Mouse (Mus musculus) heart, embryonic 10.5 days (tissue): ENCODE results near the gene Abtb2. TPM values are rescaled to one million over a fixed set of nuclear protein-coding genes. Genes with fewer than 3 reads are reported as not detected.

Experiments
- DNase-seq: peaks from one replicate; pipeline ENCODE4 v3.0.0-alpha.2; 2017; ENCODE audit warnings: low spot score
- H3K27ac ChIP-seq: fragments of 300-500 bp; sonication (generic); 2 replicates; pipeline ENCODE4 v1.5.1; 2016; ENCODE audit warnings: mild to moderate bottlenecking
- H3K27me3 ChIP-seq: fragments of 300-500 bp; sonication (generic); 2 replicates; pipeline ENCODE4 v1.6.1; 2016; ENCODE audit warnings: mild to moderate bottlenecking; ENCODE audit not compliant: poor library complexity, insufficient read depth, severe bottlenecking
- H3K36me3 ChIP-seq: fragments of 300-500 bp; sonication (generic); 2 replicates; pipeline ENCODE4 v1.6.1; 2016; ENCODE audit warnings: mild to moderate bottlenecking, moderate library complexity
- H3K4me1 ChIP-seq: fragments of 300-500 bp; sonication (generic); 2 replicates; pipeline ENCODE4 v1.6.1; 2016; ENCODE audit warnings: mild to moderate bottlenecking
- H3K4me3 ChIP-seq: fragments of 300-500 bp; sonication (generic); 2 replicates; pipeline ENCODE4 v1.5.1; 2016; ENCODE audit warnings: mild to moderate bottlenecking, moderate library complexity
- H3K9me3 ChIP-seq: fragments of 300-500 bp; sonication (generic); 2 replicates; pipeline ENCODE4 v1.6.1; 2016; ENCODE audit warnings: mild to moderate bottlenecking, moderate library complexity
- WGBS: fragments of 180-500 bp; shearing (Covaris S2); methylation state at CpG from one replicate; pipeline ENCODE4 v1.1.7; 2016; 5-methylcytosine and 5-hydroxymethylcytosine counted together
- polyA plus RNA-seq: library from polyadenylated mRNA; unstranded; fragments of >200 nt; fragmentation: Nextera tagmentation; extraction: Ambion mirVana; gene quantifications from 2 replicates; pipeline ENCODE4 v1.2.1, GENCODE M21; 2016

Abtb2 gene
- polyA plus RNA-seq, 1 experiment from 2014 or later, result 19.0 TPM

DNA sequence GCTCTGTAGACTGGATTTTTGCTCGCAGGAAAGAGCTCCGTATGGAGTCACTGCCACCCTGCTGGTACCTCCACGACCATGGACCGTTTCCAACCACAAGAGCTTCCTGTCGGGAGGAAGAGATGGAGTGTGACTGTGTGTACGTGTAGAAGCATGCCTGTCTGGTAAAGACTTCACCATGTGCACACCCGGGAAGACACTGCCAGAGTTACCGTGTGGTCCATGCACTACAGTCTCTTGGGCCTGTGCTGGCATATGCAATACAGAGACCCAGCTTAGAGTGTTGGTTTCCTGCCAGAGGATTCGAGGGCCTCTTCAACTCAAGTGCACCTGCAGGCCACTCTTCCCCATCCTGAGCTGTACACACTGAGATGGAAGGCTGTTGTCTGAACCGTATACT is 41.8 kb downstream of the Abtb2 start:
- no peak overlapping the region for H3K4me3 ChIP-seq
- peaks cover 59% of the 10 kb centered on the region for H3K4me1 ChIP-seq
- H3K27ac ChIP-seq, result peak overlapping the region; percentile 24; the same call in 1 of the 2 replicates
- no peaks in the 10 kb centered on the region for H3K27me3 ChIP-seq
- H3K36me3 ChIP-seq, result peaks cover 3% of the 10 kb centered on the region; the same call in 1 of the 2 replicates
- DNase-seq, result no peak
- WGBS, result 66% methylated on average over 10 of the region's 10 CpGs
- no peaks in the 10 kb centered on the region for H3K9me3 ChIP-seq

- whole genome bisulfite sequencing, result 68% methylated on average over 1 of the region's 1 CpGs
- Histone ChIP-seq H3K4me1 (peaks cover 59% of the 10 kb centered on the region), H3K9me3 (no peaks in the 10 kb centered on the region), H3K36me3 (peaks cover 3% of the 10 kb centered on the region; the same call in 1 of the 2 replicates), H3K4me3 (no peak overlapping the region), H3K27me3 (no peaks in the 10 kb centered on the region), H3K27ac (peak overlapping the region; percentile 39; the same call in 1 of the 2 replicates)
- DNase-seq, result no peak
These were observed 42.8 kb downstream of the Abtb2 start for GRCm38 (mm10) chr2:103608947-103609346.

GRCm38 (mm10) chr2:103609499-103609898 is 43.4 kb downstream of the Abtb2 start:
- peaks cover 59% of the 10 kb centered on the region for H3K4me1 ChIP-seq
- peaks cover 3% of the 10 kb centered on the region; the same call in 1 of the 2 replicates for H3K36me3 ChIP-seq
- no peaks in the 10 kb centered on the region for H3K27me3 ChIP-seq
- H3K9me3 ChIP-seq, result no peaks in the 10 kb centered on the region
- no peak overlapping the region for H3K4me3 ChIP-seq
- 41% methylated on average over 3 of the region's 3 CpGs for WGBS
- H3K27ac ChIP-seq, result peak overlapping the region; percentile 39; the same call in 1 of the 2 replicates
- no peak for DNase-seq

DNA sequence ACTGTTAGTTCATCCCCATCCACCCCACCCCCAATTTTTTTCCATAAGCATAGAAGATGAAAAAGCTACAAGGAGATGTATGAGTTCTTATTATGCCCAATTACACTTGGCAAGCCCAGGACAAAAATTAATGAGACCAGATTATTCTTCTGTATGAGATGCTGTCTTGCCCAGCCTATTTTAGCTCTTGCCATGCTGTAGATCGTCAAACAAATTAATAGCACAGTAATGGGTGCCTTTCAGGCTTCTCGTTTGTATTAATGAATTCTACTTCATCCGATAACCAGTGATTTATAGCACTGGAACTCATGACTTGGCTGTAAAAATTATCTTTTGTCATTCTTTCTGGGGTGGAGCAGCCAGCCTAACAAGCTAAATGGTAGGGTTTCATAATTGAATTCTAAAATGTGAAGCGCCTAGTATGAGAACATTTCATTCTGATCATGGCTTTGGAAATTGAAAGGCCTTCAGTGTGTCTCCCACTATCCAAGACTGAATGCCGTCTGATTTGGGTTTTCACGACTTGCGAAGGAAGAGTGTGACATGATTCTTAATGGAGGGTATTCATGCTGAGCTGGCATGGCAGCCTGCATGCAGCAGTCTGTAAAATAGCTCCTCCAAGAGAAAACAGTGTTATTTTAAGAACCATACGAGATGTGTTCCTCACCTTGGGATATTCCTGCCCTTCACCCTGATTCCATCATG is 44.9 kb downstream of the Abtb2 start:
- H3K27ac ChIP-seq, result no peak overlapping the region
- H3K9me3 ChIP-seq, result no peaks in the 10 kb centered on the region
- H3K36me3 ChIP-seq, result peaks cover 3% of the 10 kb centered on the region; the same call in 1 of the 2 replicates
- no peak for DNase-seq
- no peak overlapping the region for H3K4me3 ChIP-seq
- H3K27me3 ChIP-seq, result no peaks in the 10 kb centered on the region
- H3K4me1 ChIP-seq, result peaks cover 47% of the 10 kb centered on the region
- WGBS, result 85% methylated on average over 8 of the region's 8 CpGs

DNA sequence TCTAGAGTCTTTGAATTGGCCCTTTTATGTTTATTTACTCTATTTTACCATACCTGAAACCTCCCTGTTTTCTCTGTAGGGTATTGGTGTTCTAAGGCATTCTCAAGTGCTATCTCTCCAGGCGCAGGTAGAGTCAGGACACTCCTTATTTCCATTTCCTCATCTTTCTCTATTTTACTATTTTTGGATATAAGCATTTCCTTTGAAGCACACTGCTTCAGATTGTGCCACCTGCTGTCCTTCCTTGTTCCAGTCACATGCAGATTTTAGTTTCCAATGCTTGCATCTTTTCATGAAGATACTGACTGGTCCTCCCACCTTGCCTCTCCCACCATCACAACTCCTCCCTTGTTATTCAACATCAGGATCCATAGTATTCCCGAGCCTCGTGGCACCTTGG is 47.8 kb downstream of the Abtb2 start:
- Histone ChIP-seq H3K9me3 (no peaks in the 10 kb centered on the region), H3K27ac (no peak overlapping the region), H3K36me3 (no peaks in the 10 kb centered on the region), H3K4me1 (peaks cover 46% of the 10 kb centered on the region), H3K27me3 (no peaks in the 10 kb centered on the region), H3K4me3 (no peak overlapping the region)
- DNase-seq, result no peak
- 61% methylated on average over 3 of the region's 3 CpGs for WGBS

DNA sequence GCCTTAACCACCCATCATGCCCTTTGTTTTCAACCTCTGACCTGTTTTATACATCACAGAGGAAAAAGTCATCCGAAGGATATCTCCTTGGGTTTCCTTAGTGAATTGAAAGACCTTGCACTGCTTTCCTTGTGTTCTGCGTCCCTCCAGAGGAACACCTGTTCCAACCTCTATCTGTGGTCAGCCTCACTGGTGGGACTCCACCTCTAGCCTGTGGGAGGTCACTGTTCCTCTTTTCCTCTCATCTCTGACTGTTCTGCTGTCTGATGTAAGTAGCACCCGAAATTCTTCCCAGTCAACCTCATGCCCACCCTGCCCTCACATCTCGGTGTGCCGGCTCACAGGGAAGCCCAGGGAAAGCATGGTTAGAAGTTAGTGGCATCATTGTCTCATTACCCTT is 48.9 kb downstream of the Abtb2 start:
- Histone ChIP-seq H3K9me3 (no peaks in the 10 kb centered on the region), H3K27me3 (no peaks in the 10 kb centered on the region), H3K4me1 (peaks cover 36% of the 10 kb centered on the region), H3K4me3 (no peak overlapping the region), H3K36me3 (no peaks in the 10 kb centered on the region), H3K27ac (no peak overlapping the region)
- 88% methylated on average over 5 of the region's 5 CpGs for WGBS
- DNase-seq, result no peak

DNA sequence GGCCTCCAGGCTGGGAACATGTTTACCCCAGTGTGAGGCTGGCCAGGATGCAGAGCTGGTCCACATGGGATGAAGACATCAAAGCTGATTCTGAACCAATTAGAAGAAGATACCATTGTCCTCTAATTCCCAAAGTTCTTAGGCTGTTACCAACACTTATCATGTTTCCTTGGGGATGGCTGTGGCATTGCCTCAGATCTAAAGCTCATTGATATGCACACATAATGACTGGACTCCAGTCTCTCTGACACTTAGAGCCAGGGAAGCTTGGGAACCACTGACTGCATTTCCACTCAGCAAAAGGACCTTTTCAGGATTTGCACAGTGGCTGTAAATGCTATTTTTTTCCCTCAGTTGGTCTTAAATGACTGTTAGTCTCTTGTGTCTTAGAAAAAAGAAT is 52.3 kb downstream of the Abtb2 start:
- no peak for DNase-seq
- no peaks in the 10 kb centered on the region for H3K27me3 ChIP-seq
- no peaks in the 10 kb centered on the region for H3K36me3 ChIP-seq
- no peak overlapping the region for H3K4me3 ChIP-seq
- H3K4me1 ChIP-seq, result peaks cover 49% of the 10 kb centered on the region
- H3K27ac ChIP-seq, result no peak overlapping the region
- H3K9me3 ChIP-seq, result no peaks in the 10 kb centered on the region

DNA sequence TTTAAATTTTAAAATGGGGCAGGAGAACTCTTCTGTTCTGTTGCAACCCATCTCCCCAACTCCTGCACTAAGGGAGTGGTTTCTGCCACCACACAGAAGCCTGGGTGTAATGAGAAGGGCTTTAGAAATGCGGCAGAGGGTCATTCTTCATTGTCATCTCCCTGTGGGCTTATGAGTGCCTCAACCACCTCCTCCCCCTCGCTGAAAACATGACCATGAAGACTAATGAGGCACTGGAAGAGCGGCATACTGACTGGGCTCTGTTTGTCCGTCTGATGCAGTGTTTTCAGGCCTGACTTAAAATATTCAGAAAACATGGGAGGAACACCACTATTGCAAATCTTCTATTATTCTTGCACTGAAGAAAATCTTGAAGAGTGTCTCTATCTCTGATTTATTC is 56.8 kb downstream of the Abtb2 start:
- no peak for DNase-seq
- no peaks in the 10 kb centered on the region for H3K36me3 ChIP-seq
- no peak overlapping the region for H3K27ac ChIP-seq
- 56% methylated on average over 4 of the region's 4 CpGs for WGBS
- H3K4me1 ChIP-seq, result peaks cover 64% of the 10 kb centered on the region
- no peaks in the 10 kb centered on the region for H3K27me3 ChIP-seq
- H3K4me3 ChIP-seq, result no peak overlapping the region
- no peaks in the 10 kb centered on the region for H3K9me3 ChIP-seq

GRCm38 (mm10) chr2:103625349-103625932 is 59.3 kb downstream of the Abtb2 start:
- Histone ChIP-seq H3K4me1 (peaks cover 85% of the 10 kb centered on the region), H3K4me3 (peak overlapping the region; percentile 32), H3K27me3 (no peaks in the 10 kb centered on the region), H3K36me3 (no peaks in the 10 kb centered on the region), H3K9me3 (no peaks in the 10 kb centered on the region), H3K27ac (peak overlapping the region; percentile 62; the same call in 1 of the 2 replicates)
- DNase-seq, result peak; percentile 82
- 13% methylated on average over 7 of the region's 7 CpGs for WGBS

DNA sequence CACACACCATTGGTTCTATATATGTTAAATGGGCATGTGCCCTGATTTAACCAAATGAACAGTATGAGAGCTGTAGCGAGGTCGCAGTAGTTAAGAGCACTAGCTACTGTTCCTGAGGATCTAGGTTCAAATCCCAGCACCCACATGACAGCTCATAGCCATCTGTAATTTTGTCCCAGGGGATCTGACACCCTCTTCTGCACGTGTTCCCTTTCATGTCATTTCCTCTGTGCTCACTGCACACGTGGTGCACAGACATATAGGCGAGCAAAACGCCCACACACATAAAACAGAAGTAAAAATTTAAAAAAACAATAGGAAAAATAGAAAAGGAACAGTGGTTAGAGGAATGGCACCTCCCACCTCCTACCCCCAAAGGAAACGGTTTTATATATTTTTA is 61.0 kb downstream of the Abtb2 start:
- peaks cover 80% of the 10 kb centered on the region for H3K4me1 ChIP-seq
- no peaks in the 10 kb centered on the region for H3K36me3 ChIP-seq
- H3K27me3 ChIP-seq, result no peaks in the 10 kb centered on the region
- no peak for DNase-seq
- no peak overlapping the region for H3K27ac ChIP-seq
- H3K9me3 ChIP-seq, result no peaks in the 10 kb centered on the region
- H3K4me3 ChIP-seq, result no peak overlapping the region
- WGBS, result 80% methylated on average over 7 of the region's 7 CpGs

DNA sequence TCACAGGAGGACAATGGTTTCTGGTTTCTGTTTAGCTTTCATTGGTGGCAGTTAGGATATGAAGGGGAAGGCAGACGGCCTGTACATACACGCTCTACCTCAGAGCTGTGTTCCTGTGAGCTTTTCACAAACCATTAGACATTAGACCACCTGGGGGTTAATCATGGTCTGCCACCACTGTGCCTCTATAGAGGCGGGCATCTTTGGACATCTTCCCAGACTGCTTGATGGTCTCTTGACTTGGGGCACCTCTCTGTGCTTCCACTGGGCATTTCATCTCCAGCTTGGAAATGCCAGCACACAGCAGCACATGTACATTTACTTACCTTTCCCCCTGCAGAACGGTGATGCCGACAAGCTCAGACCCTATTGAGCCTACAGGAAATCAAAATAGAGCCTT is 63.8 kb downstream of the Abtb2 start:
- WGBS, result 63% methylated on average over 5 of the region's 5 CpGs
- no peak overlapping the region for H3K4me3 ChIP-seq

GRCm38 (mm10) chr2:103631293-103631717 is 65.2 kb downstream of the Abtb2 start:
- Histone ChIP-seq H3K27ac (no peak overlapping the region), H3K36me3 (no peaks in the 10 kb centered on the region), H3K4me3 (no peak overlapping the region), H3K9me3 (no peaks in the 10 kb centered on the region), H3K27me3 (no peaks in the 10 kb centered on the region), H3K4me1 (peaks cover 74% of the 10 kb centered on the region)
- DNase-seq, result no peak
- WGBS, result 76% methylated on average over 7 of the region's 7 CpGs

More for the DNA sequence above, 63.8 kb downstream of the Abtb2 start:
- DNase-seq, result no peak
- H3K27ac ChIP-seq, result no peak overlapping the region
- H3K27me3 ChIP-seq, result no peaks in the 10 kb centered on the region
- H3K4me1 ChIP-seq, result peaks cover 84% of the 10 kb centered on the region
- H3K9me3 ChIP-seq, result no peaks in the 10 kb centered on the region
- H3K36me3 ChIP-seq, result no peaks in the 10 kb centered on the region

DNA sequence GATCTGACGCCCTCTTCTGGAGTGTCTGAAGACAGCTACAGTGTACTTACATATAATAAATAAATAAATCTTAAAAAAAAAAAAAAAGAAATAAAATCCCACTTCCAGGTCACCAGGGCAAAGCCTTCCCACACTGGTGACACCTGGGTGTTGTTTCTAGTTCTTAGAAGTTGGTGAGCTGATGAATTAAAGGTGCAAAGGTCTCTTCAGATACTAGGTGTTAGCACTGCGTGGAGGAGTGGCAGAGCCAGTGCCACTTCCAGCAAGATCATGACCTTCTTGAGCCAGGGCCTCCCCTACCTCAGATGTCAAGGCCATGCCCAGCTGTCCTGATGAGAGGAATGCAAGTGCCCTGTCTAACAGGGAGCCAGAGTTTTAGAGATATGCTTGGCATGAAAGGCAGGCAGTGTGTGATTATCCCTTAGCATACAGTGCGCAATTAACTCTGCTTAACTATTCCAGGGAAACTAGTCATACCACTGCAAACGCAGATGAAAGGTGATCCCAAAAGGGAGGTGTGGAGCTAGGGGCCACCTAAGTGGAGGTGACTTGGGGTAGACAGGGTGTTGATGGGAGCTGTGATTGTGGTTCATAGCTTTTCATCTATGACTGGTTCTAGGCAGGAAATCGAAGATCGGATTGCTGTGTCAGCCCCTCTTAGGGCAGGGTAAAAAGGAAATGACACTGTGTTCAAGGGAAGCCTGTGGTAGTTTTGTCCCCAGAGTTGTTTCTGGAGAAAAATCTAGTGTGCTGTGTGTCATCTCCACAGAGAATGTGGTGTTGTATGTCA is 66.2 kb downstream of the Abtb2 start:
- no peak overlapping the region for H3K4me3 ChIP-seq
- H3K27me3 ChIP-seq, result no peaks in the 10 kb centered on the region
- peak overlapping the region; percentile 53; the same call in 1 of the 2 replicates for H3K27ac ChIP-seq
- no peaks in the 10 kb centered on the region for H3K36me3 ChIP-seq
- no peak for DNase-seq
- H3K9me3 ChIP-seq, result no peaks in the 10 kb centered on the region
- WGBS, result 55% methylated on average over 5 of the region's 6 CpGs
- H3K4me1 ChIP-seq, result peaks cover 75% of the 10 kb centered on the region
